Mouse (Mus musculus) liver, postnatal 0 days (tissue): Measurements from ENCODE around the gene Gm17428. TPM values are rescaled to one million over a fixed set of nuclear protein-coding genes. Genes with fewer than 3 reads are reported as not detected.
"Not testable (repeated sequence)": the region's sequence is repeated elsewhere in the genome, so short reads cannot be mapped to it uniquely, and the experiment has no call there.

Experiments
- ATAC-seq: fragments of 200-750 bp; cut with Nextera tagmentation; 2 replicates; pipeline ENCODE4 v1.8.0; 2017; ENCODE audit warnings: mild to moderate bottlenecking, moderate library complexity
- DNase-seq: peaks from one replicate; pipeline ENCODE4 v3.0.0-alpha.2; 2016
- H3K27ac ChIP-seq: fragments of 300-500 bp; sonication (generic); 2 replicates; pipeline ENCODE4 v1.5.1; 2014; ENCODE audit warnings: antibody characterized with exemption, moderate library complexity, mild to moderate bottlenecking, low read depth
- H3K27me3 ChIP-seq: fragments of 300-500 bp; sonication (generic); 2 replicates; pipeline ENCODE4 v1.6.1; 2014; ENCODE audit warnings: low read length, control low read depth, mixed read lengths; ENCODE audit not compliant: insufficient read depth
- H3K36me3 ChIP-seq: fragments of 300-500 bp; sonication (generic); replicated peaks from 2 replicates; pipeline ENCODE4 v1.6.1; 2014; ENCODE audit warnings: mild to moderate bottlenecking, control low read depth, low read length, moderate library complexity, mixed read lengths; ENCODE audit not compliant: insufficient read depth
- H3K4me1 ChIP-seq: fragments of 300-500 bp; sonication (generic); 2 replicates; pipeline ENCODE4 v1.6.1; 2014; ENCODE audit warnings: antibody characterized with exemption, mild to moderate bottlenecking, control low read depth; ENCODE audit not compliant: insufficient read depth
- H3K4me2 ChIP-seq: fragments of 300-500 bp; sonication (generic); 2 replicates; pipeline ENCODE4 v1.6.1; 2014; ENCODE audit warnings: low read depth, mild to moderate bottlenecking, low read length, moderate library complexity, mixed read lengths
- H3K4me3 ChIP-seq: fragments of 300-500 bp; sonication (generic); 2 replicates; pipeline ENCODE4 v1.5.1; 2014; ENCODE audit warnings: low read depth, low read length
- H3K9ac ChIP-seq: fragments of 300-500 bp; sonication (generic); replicated peaks from 2 replicates; pipeline ENCODE4 v1.6.1; 2014; ENCODE audit warnings: mild to moderate bottlenecking, moderate library complexity
- H3K9me3 ChIP-seq: fragments of 300-500 bp; sonication (generic); 2 replicates; pipeline ENCODE4 v1.6.1; 2016; ENCODE audit warnings: mild to moderate bottlenecking, control low read depth, low read length, mixed read lengths
- CTCF ChIP-seq: sonication (generic); IDR thresholded peaks from 2 replicates; pipeline ENCODE4 v1.5.1; 2016; ENCODE audit warnings: antibody characterized with exemption, low read depth
- EP300 ChIP-seq: IDR thresholded peaks from 2 replicates; pipeline ENCODE4 v1.6.1; 2016; ENCODE audit warnings: antibody characterized with exemption, low read depth, mild to moderate bottlenecking
- WGBS: fragments of 180-500 bp; shearing (Covaris S2); extraction: QIAGEN DNeasy Blood & Tissue Kit; methylation state at CpG from one replicate; pipeline ENCODE4 v1.1.7; 2014; ENCODE audit not compliant: insufficient replicate concordance; 5-methylcytosine and 5-hydroxymethylcytosine counted together
- polyA plus RNA-seq: library from polyadenylated mRNA; unstranded; fragments of >200 nt; fragmentation: Nextera tagmentation; extraction: Ambion mirVana; gene quantifications from 2 replicates; pipeline ENCODE4 v1.2.1, GENCODE M21; 2015

The Gm17428 gene
- polyA plus RNA-seq, 1 experiment from 2014 or later: not detected

DNA sequence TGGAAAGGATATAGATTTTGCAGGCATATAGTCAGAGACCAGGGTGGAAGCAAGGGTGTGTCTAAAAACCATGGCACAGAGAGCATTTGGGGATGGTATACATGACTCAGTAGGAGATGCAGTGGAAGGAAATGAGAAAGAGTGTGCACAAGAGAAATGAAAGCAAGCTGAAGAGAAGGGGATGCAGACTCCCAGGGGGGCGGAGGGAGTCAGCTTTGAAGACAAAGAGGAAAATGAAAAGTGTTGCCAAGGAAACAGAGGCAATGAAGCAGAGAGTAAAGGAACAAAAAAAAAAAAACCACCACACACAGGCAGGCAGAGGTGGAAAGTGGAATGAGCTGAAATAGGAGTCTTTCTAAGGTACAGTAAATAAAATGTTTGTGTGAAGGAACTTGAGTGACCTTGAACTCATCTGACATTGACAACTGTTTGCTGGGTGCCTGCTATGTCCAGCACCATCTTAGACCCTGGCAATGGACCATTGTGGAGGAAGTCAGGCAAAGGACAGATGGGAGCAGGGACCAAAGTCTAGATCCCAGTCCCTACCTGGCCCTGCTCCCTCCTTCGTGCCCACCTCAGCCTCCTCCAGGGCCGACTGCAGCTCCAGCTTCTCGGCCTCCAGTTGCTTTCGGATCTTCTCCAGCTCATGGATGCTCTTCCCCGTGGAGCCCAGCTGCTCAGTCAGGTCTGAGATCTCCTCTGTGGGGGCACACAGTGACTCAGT is 2.5 kb upstream of the Gm17428 start:
- Histone ChIP-seq H3K27me3 (no peaks in the 10 kb centered on the region), H3K9me3 (no peaks in the 10 kb centered on the region), H3K4me1 (no peaks in the 10 kb centered on the region), H3K4me3 (no peak overlapping the region), H3K9ac (no peak overlapping the region), H3K36me3 (no peaks in the 10 kb centered on the region), H3K27ac (no peak overlapping the region), H3K4me2 (no peak overlapping the region)
- ATAC-seq (no peak), DNase-seq (no peak)
- no peak for TF ChIP-seq EP300
- TF ChIP-seq CTCF: no peak
- WGBS: 72% methylated on average over 6 of the region's 6 CpGs

- Histone ChIP-seq H3K4me2 (no peak overlapping the region), H3K9me3 (no peaks in the 10 kb centered on the region), H3K36me3 (no peaks in the 10 kb centered on the region), H3K9ac (no peak overlapping the region), H3K27me3 (no peaks in the 10 kb centered on the region), H3K4me1 (no peaks in the 10 kb centered on the region), H3K4me3 (no peak overlapping the region), H3K27ac (no peak overlapping the region)
- no peak for DNase-seq
- TF ChIP-seq CTCF (no peak), EP300 (no peak)
- no peak for ATAC-seq
- 89% methylated on average over 8 of the region's 8 CpGs for WGBS
Measured at GRCm38 (mm10) chr14:54978664-54979063, 1.9 kb downstream of the Gm17428 start.

DNA sequence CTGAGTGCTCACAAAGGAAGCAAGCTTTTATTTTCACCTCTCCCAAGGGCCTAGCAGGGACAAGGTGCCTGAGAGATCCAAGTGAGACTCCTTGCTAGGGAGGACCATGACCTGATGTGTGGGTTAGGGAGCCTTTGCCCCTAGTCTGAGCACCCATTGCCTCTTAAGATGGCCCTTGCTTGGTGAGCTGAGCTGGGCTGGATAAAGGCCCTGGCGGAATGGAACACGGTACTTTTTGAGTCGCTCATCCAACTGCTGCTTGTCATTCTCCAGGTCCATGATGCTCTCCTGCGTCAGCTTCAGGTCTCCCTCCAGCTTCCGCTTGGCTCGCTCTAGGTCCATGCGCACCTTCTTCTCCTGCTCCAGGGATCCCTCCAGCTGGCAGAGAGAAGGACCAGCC is 5.2 kb downstream of the Gm17428 start:
- no peak overlapping the region for H3K4me3 ChIP-seq
- no peak overlapping the region for H3K4me2 ChIP-seq
- no peaks in the 10 kb centered on the region for H3K9me3 ChIP-seq
- ATAC-seq (no peak), DNase-seq (no peak)
- no peak for TF ChIP-seq CTCF
- TF ChIP-seq EP300: no peak
- no peaks in the 10 kb centered on the region for H3K36me3 ChIP-seq
- H3K9ac ChIP-seq: no peak overlapping the region
- 89% methylated on average over 7 of the region's 7 CpGs for WGBS
- H3K4me1 ChIP-seq: no peaks in the 10 kb centered on the region
- H3K27me3 ChIP-seq: no peaks in the 10 kb centered on the region
- no peak overlapping the region for H3K27ac ChIP-seq

DNA sequence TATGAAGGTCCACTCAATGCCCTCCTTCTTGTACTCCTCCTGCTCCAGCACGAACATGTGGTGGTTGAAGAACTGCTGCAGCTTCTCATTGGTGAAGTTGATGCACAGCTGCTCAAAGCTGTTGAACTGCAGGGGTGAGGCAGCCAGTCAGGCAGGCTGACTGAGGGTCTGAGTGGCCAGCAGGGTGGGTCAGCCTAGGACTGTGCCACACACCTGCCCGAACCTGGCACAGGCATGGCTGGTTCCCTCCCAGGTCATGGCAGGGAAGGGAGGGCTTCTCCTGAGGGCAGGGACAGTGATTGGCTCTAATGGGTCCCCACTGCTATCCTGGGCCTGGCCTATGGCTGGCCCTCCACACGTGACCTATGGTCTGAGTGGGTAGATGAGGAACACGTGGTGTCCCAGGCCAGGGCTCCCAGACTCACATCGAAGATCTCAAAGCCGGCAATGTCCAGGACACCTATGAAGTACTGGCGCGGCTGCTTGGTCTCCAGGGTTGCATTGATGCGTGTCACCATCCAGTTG is 11.7 kb downstream of the Gm17428 start:
- ATAC-seq, H3K4me3 ChIP-seq: not testable (repeated sequence)

DNA sequence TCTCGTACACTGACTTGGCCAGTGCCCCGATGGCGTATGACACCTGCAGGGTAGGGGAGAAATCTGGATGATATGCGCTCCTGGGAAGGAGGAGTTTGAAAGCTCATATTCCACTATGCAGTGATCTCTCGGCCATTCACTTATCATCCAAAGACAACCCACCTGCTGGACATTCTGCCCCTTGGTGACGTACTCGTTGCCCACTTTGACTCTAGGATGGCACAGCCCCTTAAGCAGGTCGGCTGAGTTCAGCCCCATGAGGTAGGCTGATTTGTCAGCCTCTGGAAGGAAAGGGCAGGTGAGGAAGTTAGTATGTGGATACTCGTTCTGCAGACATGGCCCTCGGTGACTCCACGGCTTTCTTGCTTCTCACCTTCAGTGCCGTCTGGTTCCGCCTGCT is 12.1 kb downstream of the Gm17428 start:
- 80% methylated on average over 13 of the region's 13 CpGs for WGBS
- ATAC-seq: no peak
- Histone ChIP-seq H3K27ac (no peak overlapping the region), H3K9me3 (no peaks in the 10 kb centered on the region), H3K4me1 (no peaks in the 10 kb centered on the region), H3K9ac (no peak overlapping the region), H3K4me2 (no peak overlapping the region), H3K27me3 (no peaks in the 10 kb centered on the region), H3K4me3 (no peak overlapping the region), H3K36me3 (no peaks in the 10 kb centered on the region)
- TF ChIP-seq CTCF (no peak), EP300 (no peak)
- no peak for DNase-seq

More for the DNA sequence above, 11.7 kb downstream of the Gm17428 start:
- H3K9me3 ChIP-seq, H3K9ac ChIP-seq, H3K27me3 ChIP-seq, H3K27ac ChIP-seq, DNase-seq, H3K4me1 ChIP-seq, H3K4me2 ChIP-seq, H3K36me3 ChIP-seq: not testable (repeated sequence)
- WGBS: 79% methylated on average over 9 of the region's 9 CpGs

DNA sequence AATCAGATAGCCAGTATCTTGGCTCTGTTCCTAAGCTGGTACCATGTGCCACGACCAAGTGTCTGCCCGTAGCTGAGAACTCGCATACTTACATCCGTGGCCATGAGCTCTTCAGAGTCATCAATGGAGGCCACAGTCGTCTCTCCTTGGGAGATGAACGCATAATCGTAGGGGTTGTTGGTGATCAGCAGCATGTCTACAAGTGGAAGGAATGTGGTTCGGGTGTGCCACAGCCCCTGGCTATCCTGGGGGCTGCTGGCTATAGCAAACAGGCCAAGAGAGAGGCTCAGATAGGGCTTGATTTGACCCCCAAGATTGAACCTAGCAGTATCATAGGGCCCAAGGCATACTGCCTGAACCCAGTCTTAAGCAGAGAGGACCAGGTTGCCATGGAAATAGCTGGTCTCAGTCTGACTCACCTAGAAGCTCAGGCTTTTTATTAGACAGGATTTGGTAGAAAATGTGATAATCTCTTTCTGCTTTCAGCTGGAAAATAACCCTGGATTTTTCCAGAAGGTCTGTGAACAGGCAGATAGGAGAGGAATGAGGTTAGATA is 13.2 kb downstream of the Gm17428 start:
- no peak overlapping the region for H3K4me2 ChIP-seq
- ATAC-seq (no peak), DNase-seq (no peak)
- H3K27ac ChIP-seq: no peak overlapping the region
- TF ChIP-seq CTCF (no peak), EP300 (no peak)
- no peaks in the 10 kb centered on the region for H3K4me1 ChIP-seq
- H3K27me3 ChIP-seq: no peaks in the 10 kb centered on the region
- H3K36me3 ChIP-seq: no peaks in the 10 kb centered on the region
- WGBS: 75% methylated on average over 8 of the region's 8 CpGs
- no peak overlapping the region for H3K9ac ChIP-seq
- no peaks in the 10 kb centered on the region for H3K9me3 ChIP-seq
- no peak overlapping the region for H3K4me3 ChIP-seq
